Mouse (Mus musculus): ENCODE measurements at regions not wholly inside any gene's neighbourhood (a gene's known extent, or its start where the extent isn't known, plus 50 kb on each side); places are given as distances from the start of the nearest gene placed in this dataset.

- no peak for TF ChIP-seq POLR2A (IDR thresholded peaks at IDR 0.05; ENCODE audit: borderline replicate concordance, extremely low read depth, low read depth, low read length)
- no peak for TF ChIP-seq CTCF (IDR thresholded peaks at IDR 0.05; ENCODE audit: insufficient read depth, low read length)
These were observed 243.5 kb upstream of the Shh start for GRCm38 (mm10) chr5:28710517-28710916.

Data from lung, adult 2 months (tissue).